Mouse (Mus musculus) G1E-ER4 (cell line): Measurements from ENCODE around the gene Pigw. TPM values are rescaled to one million over a fixed set of nuclear protein-coding genes. Genes with fewer than 3 reads are reported as not detected.

Experiments
- GATA1 ChIP-seq: IDR thresholded peaks from one replicate; pipeline ENCODE4 v1.8.0; 2012; ENCODE audit warnings: low read length, inconsistent platforms
- polyA plus RNA-seq: library from polyadenylated mRNA; stranded (reverse); fragments of >175 nt; gene quantifications from 2 replicates; pipeline ENCODE4 v1.2.3, GENCODE M21; 2012

Gene Pigw
- polyA plus RNA-seq: 2.8 and 3.8 TPM in 2 replicates

DNA sequence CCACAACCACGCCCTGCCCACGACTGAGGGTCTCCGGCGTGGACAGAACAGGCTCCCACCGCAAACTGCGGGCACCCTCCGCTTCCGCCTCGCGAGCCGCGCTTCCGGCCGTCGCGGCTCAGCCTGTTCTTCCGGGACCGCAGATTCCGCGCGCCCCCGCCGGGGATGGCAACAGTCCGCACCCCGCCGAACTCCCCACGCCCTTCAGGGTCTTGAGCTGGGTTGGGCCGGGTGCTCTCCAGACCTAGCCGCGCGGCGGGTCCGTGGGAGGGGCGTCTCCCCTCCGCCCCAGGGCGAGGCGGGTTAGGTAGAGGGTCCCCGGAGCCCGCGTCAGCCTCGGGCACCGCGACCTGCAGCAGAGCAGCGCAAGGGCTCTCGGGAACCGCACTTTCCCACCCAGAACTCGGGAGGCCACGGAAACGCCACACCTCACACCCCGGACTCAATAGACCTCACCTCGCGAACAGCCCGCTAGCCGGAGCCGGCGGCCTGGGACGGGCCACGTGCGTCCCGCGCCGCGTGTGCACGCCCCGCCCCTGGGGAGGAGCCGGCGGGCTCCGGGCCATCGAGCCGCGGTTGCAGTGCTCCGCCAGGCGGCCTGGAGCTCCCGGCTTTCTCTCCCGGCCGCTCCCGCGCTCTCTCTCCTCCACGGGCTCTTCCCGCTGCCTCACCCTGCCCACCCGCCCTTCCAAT lies at the start of gene Pigw, which contains the start of gene Myo19:
TSS of gene Pigw (minus strand) at position 514 of the 693 bp plus-strand sequence.
TSS of gene Myo19 (plus strand) at position 377 of the 693 bp plus-strand sequence.
- TF ChIP-seq GATA1: no peak

DNA sequence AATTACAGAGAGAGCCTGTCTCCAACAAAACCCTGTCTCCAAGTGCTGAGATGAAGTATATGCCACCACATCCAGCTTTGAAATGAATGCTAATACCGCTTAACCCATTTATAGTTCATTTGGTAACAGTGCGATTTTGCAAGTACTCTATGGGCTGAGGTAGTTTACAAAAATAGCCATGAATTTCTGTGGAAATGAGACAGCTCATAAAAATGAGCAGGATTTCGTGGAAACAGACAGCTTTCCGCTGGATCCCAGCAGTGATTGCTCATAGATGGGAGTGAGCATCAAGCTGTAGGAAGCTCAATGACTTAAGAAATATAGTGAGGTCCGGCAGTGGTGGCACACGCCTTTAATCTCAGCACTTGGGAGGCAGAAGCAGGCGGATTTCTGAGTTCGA lies 40.9 kb upstream of the Pigw start:
- no peak for TF ChIP-seq GATA1

DNA sequence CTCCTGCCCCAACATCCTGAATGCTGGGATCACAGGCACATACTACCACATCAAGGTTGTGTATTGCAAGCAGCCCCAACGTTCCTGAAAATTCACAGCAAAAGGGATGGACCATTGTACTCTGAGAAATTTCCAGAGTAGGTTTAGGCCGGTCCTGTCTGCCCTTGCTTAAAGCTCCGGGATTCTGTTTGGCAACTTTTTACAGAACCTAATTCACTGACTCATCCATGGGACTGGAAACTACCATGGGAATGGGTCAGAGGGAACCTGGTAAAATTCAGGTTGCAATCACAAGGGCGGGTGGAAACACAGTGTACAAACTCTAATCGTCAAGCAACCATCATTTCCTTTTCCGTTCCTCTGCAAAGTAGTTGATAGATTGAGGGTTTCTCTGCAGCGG lies 39.9 kb upstream of the Pigw start:
- TF ChIP-seq GATA1: no peak

DNA sequence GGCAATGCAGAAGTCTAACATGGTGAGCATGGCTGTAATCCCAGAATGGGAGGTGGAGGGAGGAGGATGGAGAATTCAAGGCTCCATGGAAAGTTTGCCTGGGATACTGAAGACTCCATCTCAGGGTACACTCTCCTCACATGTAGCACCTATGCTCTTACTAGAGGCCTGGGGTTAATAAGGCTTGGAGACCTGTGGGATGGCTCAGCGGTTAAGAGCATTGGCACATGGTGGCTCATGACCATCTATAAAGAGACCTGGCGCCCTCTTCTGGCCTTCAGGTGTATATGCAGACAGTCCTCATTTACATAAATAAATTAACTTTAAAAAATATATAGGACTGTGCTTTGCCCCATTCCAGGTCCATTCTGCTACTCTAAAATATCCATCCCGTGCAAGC lies 39.2 kb upstream of the Pigw start:
- TF ChIP-seq GATA1: no peak

DNA sequence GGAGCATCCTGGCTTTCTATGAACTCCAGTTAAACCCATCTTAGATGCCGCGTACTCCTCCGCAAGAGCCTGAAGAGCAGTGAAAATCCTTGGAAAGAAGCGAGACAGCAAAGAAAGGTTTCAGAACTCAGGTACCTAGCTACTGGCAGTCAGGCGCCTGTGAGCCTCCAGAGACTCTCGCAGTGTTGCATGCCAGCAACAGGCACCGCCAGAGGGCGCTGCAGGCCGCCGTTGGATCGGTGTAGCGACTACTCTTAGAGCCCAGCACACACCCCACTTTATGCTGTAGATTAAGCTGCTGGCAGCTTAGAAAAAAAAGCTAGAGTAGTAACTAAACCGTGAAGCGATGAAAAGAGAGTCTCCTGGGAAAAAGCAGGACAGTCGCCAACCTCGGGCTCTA lies 38.3 kb upstream of the Pigw start:
- TF ChIP-seq GATA1: no peak

DNA sequence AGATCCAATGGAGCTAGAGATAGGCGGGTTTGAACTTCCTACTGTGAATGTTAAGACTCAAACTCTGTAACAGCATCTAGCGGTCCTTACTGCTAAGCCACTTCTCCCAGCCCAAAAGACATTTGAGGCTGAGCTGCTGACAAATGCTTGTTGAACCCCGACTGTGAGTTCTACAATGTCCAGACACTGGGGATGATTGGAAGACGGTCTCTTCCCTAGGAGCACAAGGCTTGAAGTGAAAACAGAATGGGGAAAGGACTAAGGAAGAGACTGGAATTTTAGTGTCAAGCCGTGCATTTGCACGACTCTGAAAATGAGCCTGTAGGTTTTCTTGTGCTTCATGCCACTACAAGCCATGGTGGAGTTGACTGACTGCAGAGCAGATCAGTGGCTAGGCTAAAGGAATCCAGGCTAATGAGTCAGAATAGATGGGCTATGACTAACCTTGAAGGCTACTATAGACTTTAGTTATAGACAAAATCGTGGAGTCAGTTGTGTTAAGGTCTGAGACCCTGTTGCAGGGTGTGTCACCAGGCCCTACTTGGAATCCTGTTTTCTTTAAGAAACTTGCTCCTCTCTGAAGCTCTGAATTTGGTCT lies 36.7 kb upstream of the Pigw start:
- no peak for TF ChIP-seq GATA1

DNA sequence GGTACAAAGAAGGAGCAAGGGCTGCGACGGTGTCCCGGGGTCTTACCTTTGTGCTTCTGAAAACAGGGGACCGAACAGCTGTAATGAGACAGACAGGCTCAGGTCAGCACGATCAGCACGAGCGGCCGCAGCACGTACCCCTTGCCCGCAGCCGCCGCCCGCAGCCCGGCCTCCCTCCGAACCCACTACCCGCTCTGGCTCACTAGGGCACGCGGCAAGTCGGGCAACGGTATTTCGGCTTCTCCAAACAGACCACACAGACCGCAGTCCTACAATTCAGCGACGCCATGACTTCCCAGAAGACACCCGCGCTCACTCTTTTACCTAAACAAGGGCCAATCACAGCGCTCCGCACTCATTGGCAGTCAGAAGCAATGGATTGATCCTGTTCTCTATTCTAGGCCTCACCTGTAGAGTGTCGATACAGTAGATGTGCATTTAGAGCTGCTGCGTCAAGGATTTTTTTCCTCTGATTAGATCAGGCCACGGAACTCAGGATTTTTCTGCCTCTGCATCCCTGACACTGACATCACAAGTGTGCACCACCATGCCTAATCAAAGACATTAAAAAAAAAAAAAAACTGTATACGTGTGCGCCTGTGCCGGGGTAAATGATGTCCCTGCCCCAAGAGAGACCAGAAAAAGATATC lies 36.1 kb upstream of the Pigw start, which contains the start of gene Znhit3:
TSS of gene Znhit3 (minus strand) at position 314 of the 650 bp plus-strand sequence.
- TF ChIP-seq GATA1: no peak

DNA sequence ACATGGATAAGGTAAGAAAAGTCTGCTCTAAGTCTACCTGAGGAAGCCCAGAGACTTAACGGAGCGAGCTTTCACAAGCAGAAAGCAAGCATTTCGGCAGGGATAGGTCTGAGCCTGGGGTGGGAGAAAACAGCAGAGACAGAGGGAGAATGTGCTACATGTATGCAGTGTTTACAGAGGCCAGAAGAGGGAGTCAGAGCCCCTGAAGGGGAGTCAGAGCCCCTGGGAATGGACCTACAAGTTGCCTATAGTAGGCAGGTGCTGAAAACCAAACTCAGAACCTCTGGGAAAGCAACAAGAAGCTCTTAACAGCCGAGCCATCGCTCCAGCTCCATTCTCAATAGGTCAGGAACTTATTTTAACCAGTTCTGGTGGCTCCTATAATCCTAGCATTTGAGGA lies 34.6 kb upstream of the Pigw start:
- no peak for TF ChIP-seq GATA1

DNA sequence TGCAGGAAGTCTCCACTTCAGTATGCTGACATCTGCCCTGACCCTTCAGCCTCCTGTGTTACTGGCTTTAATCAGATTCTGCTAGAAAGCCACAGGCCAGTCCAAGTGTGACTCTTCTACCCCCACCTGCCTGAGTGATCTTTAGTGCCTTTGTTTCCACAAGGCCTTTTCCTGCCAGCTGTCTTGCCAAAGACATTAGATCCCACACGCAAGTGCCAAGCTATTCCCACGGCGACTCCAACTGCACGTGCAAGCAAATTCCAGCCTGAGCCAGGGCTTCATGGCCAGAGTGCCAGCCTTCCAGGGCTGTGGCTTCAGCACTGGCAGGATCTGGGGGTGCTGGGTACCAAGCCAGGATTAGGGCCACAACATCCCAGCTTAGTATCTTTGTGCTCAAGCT lies 30.3 kb upstream of the Pigw start:
- no peak for TF ChIP-seq GATA1

DNA sequence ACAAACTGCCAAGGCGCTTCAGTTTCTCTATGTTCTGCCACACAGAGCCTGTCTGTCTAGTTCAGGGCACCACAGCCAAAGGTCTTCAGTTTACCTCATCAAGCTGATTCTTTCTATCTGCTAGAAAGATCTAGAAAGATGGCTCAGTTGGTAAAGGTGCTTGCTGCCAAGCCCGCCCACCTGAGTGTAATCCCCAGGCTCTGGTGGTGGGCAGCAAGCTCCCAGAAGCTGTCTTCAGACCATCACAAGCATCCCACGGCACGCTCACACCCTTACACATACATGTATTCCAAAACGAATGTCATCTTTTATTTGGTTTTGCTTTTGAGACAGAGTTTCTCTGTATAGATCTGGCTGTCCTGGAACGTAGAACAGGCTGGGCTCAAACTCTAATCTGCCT lies 28.4 kb upstream of the Pigw start:
- no peak for TF ChIP-seq GATA1

DNA sequence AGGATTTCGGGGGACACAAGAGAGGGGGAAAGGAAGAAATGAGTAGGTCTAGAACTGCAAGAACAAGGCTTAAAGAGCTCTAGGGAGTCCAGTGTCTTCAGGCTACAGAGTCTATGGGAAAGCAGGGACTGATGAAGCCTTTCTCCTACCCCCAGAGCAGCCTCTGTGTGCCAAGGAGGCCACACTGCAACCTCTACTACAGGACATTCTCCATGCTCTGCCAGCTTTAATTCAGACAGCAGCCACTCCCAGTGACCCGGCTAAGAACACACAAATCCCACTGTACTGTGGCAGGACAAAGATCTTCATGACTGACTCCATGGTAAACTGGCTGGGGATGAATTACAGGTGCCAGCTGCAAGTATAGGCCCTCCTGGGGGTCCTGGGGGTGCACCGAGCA lies 27.0 kb upstream of the Pigw start:
- no peak for TF ChIP-seq GATA1

DNA sequence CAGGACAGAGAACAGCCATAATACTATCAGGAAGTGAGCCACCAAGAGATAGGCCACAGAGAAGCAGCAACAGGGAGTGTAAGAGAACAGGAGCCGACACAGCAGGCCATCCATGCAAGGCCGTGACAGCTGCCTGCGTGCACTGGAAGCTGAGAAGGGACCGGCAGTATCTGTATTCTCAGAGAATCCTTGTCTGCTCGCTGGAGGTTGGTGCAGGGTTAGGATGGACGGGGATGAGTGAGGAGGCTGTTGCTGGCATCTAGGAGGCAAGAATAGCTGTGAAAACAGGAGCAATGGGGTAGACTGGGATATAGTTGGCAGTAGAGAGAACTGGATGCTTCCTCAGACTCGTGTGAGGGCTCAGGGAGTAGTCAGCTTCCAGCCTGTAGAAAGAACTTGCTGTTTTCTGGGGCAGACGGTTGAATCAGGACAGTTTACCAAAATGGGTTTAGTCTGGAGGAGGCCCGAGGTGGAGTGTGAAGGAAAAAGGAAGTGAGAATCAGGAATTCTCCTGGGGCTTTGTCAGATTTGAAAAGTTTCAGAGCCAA lies 24.6 kb upstream of the Pigw start:
- no peak for TF ChIP-seq GATA1

DNA sequence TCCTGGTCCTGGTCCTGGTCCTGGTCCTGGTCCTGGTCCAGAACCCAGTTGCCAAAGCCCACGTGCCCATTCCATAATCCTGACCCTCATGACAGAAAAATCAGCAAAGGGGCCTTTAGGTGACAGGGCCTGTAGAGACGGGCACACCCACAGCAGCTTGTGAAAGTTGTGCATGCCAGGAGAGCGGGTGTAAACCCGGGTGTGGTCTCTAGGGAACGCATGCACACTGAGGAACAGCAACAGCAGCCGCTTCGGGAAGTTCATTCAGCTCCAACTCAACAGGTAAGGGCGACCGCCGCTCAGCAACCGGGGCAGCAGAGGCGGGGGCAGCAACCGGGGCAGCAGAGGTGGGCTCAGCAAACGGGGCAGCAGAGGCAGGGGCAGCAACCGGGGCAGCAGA lies 13.0 kb upstream of the Pigw start:
- TF ChIP-seq GATA1: no peak

DNA sequence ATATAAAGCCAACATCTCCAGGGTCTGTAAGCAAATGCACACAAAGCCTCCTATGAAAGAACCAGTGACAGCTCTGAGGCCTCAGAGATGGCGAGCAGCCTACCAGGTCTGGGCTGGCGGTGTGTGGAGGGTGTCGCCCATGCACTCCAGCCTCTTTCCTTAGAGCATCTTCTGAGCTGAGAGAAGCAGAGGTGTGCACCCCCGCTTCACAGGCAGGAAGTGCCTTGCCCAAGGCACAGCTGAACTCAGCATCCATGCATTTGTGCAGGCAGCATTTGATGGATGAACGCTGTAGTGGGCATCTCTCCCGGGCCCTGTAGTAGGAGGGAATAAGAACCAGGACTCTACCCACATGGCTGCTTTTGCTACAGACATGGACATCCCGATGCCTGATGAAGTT lies 11.6 kb upstream of the Pigw start:
- no peak for TF ChIP-seq GATA1

DNA sequence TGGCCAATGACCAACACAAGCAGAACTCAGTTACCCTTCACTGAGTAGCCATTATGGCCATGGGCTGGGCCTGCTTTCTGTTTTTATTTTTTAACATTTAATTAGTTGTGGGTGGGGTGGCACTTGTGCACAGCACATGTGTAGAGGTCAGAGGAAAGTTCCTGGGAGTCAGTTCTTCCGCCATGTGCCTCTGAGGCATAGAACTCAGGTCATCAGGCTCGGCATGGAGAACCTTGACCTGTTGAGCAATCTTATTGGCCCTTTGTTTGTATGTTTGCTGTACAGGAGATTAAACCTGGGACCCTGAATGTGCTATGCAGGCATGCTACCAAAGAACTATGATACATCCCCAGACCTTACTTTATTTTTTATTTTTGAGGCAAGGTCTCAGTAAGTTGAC lies 9.4 kb upstream of the Pigw start:
- no peak for TF ChIP-seq GATA1

DNA sequence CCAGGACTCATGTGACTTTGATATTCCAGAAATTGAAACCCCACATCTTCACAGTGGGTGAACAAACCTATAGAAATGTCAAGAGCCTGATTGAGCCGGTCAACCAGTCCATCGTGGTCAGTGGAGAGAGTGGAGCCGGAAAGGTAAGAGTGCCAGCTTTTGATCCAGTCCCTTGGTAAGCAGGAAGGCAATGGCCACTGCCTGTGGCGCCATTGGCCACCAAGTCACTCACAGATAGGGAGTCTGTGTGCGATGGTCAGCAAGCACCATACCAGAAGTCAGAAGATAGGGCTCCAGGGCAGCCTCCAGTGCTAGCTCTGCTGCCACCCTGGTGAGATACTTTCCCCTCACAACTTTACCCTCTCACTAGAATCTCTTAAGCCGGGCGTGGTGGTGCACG lies 7.9 kb upstream of the Pigw start:
- TF ChIP-seq GATA1: no peak
